Mouse (Mus musculus): ENCODE data around the gene Gnb1l. TPM values are rescaled to one million over a fixed set of nuclear protein-coding genes. Genes with fewer than 3 reads are reported as not detected.

The Gnb1l gene
- polyA plus RNA-seq, 1 experiment from 2014 or later, result 15.0 TPM

GRCm38 (mm10) chr16:18584901-18585510 lies 86.5 kb downstream of the Gnb1l start:
- WGBS (ENCODE audit: insufficient replicate concordance), result 26% methylated on average over 10 of the region's 10 CpGs
- peaks cover 38% of the 10 kb centered on the region for H3K4me1 ChIP-seq
- H3K9me3 ChIP-seq (replicated peaks), result no peaks in the 10 kb centered on the region
- no peak overlapping the region for H3K9ac ChIP-seq
- peaks cover 100% of the 10 kb centered on the region for H3K27me3 ChIP-seq (replicated peaks)
- no peak overlapping the region for H3K27ac ChIP-seq
- ATAC-seq, result no peak
- H3K36me3 ChIP-seq, result no peaks in the 10 kb centered on the region
- no peak overlapping the region for H3K4me2 ChIP-seq
- no peak overlapping the region for H3K4me3 ChIP-seq

GRCm38 (mm10) chr16:18585676-18586075 lies 87.2 kb downstream of the Gnb1l start:
- H3K4me1 ChIP-seq, result peaks cover 44% of the 10 kb centered on the region
- H3K9me3 ChIP-seq (replicated peaks), result no peaks in the 10 kb centered on the region
- H3K9ac ChIP-seq, result no peak overlapping the region
- WGBS (ENCODE audit: insufficient replicate concordance), result 11% methylated on average over 10 of the region's 10 CpGs
- 0 out of 2 replicates have a peak overlapping the region, but pooled peaks have one; percentile 41 for H3K4me3 ChIP-seq
- H3K4me2 ChIP-seq, result no peak overlapping the region
- no peak for ATAC-seq
- no peak overlapping the region for H3K27ac ChIP-seq
- H3K36me3 ChIP-seq, result no peaks in the 10 kb centered on the region
- peaks cover 100% of the 10 kb centered on the region for H3K27me3 ChIP-seq (replicated peaks)

- Histone ChIP-seq H3K27me3 (replicated peaks) (peaks cover 100% of the 10 kb centered on the region), H3K4me1 (peaks cover 50% of the 10 kb centered on the region), H3K9ac (no peak overlapping the region)
Measured at GRCm38 (mm10) chr16:18586076-18586905, 87.8 kb downstream of the Gnb1l start.

GRCm38 (mm10) chr16:18586906-18587546 lies 88.5 kb downstream of the Gnb1l start:
- Histone ChIP-seq H3K36me3 (no peaks in the 10 kb centered on the region), H3K4me3 (peak overlapping the region; percentile 41), H3K27ac (no peak overlapping the region), H3K9ac (no peak overlapping the region), H3K27me3 (replicated peaks) (peaks cover 100% of the 10 kb centered on the region), H3K9me3 (replicated peaks) (no peaks in the 10 kb centered on the region), H3K4me2 (peak overlapping the region; percentile 52), H3K4me1 (peaks cover 48% of the 10 kb centered on the region)
- no peak for ATAC-seq
- WGBS (ENCODE audit: insufficient replicate concordance), result 6% methylated on average over 41 of the region's 62 CpGs

More at GRCm38 (mm10) chr16:18586076-18586905, 87.8 kb downstream of the Gnb1l start:
- Histone ChIP-seq H3K27ac (no peak overlapping the region), H3K4me3 (peak overlapping the region; percentile 41), H3K4me2 (peak overlapping the region; percentile 52), H3K36me3 (no peaks in the 10 kb centered on the region), H3K9me3 (replicated peaks) (no peaks in the 10 kb centered on the region)
- 4% methylated on average over 83 of the region's 83 CpGs for WGBS (ENCODE audit: insufficient replicate concordance)
- no peak for ATAC-seq

GRCm38 (mm10) chr16:18587847-18588737 lies 89.6 kb downstream of the Gnb1l start:
- 3% methylated on average over 57 of the region's 57 CpGs for WGBS (ENCODE audit: insufficient replicate concordance)
- Histone ChIP-seq H3K4me2 (peak overlapping the region; percentile 17; the same call in 1 of the 2 replicates), H3K27ac (no peak overlapping the region), H3K27me3 (replicated peaks) (peaks cover 98% of the 10 kb centered on the region), H3K9ac (no peak overlapping the region; the same call in 1 of the 2 replicates), H3K4me3 (peak overlapping the region; percentile 8), H3K9me3 (replicated peaks) (no peaks in the 10 kb centered on the region), H3K4me1 (peaks cover 41% of the 10 kb centered on the region), H3K36me3 (no peaks in the 10 kb centered on the region)
- no peak for ATAC-seq

GRCm38 (mm10) chr16:18588738-18589055 lies 90.2 kb downstream of the Gnb1l start:
- H3K9me3 ChIP-seq (replicated peaks), result no peaks in the 10 kb centered on the region
- WGBS (ENCODE audit: insufficient replicate concordance), result 4% methylated on average over 31 of the region's 31 CpGs

GRCm38 (mm10) chr16:18589080-18589621 lies 90.6 kb downstream of the Gnb1l start:
- WGBS (ENCODE audit: insufficient replicate concordance), result 20% methylated on average over 9 of the region's 9 CpGs
- no peak for ATAC-seq
- peaks cover 98% of the 10 kb centered on the region for H3K27me3 ChIP-seq (replicated peaks)
- H3K9ac ChIP-seq, result no peak overlapping the region
- H3K4me1 ChIP-seq, result peaks cover 41% of the 10 kb centered on the region
- no peak overlapping the region for H3K27ac ChIP-seq
- H3K9me3 ChIP-seq (replicated peaks), result no peaks in the 10 kb centered on the region
- H3K4me2 ChIP-seq, result no peak overlapping the region
- H3K36me3 ChIP-seq, result no peaks in the 10 kb centered on the region
- H3K4me3 ChIP-seq, result no peak overlapping the region

More at GRCm38 (mm10) chr16:18588738-18589055, 90.2 kb downstream of the Gnb1l start:
- no peaks in the 10 kb centered on the region for H3K36me3 ChIP-seq
- H3K4me1 ChIP-seq, result peaks cover 41% of the 10 kb centered on the region
- H3K27me3 ChIP-seq (replicated peaks), result peaks cover 98% of the 10 kb centered on the region
- H3K4me3 ChIP-seq, result 0 out of 2 replicates have a peak overlapping the region, but pooled peaks have one; percentile 8
- no peak overlapping the region for H3K4me2 ChIP-seq
- H3K27ac ChIP-seq, result no peak overlapping the region
- H3K9ac ChIP-seq, result no peak overlapping the region
- ATAC-seq, result no peak

GRCm38 (mm10) chr16:18589804-18590790 lies 91.6 kb downstream of the Gnb1l start, which contains the start of gene Tbx1:
Gene Tbx1 (minus strand): TSS chr16:18590671.
- ATAC-seq, result no peak
- Histone ChIP-seq H3K9me3 (replicated peaks) (no peaks in the 10 kb centered on the region), H3K9ac (no peak within 1 kb of the TSS), H3K4me1 (peaks cover 41% of the 10 kb centered on the region), H3K27ac (no peak within 1 kb of the TSS), H3K27me3 (replicated peaks) (peaks cover 98% of the 10 kb centered on the region), H3K4me3 (peak within 1 kb of the TSS; percentile 43), H3K36me3 (no peaks in the 10 kb centered on the region), H3K4me2 (peak within 1 kb of the TSS; percentile 62)
- WGBS (ENCODE audit: insufficient replicate concordance), result 3% methylated on average over 48 of the region's 48 CpGs

- Histone ChIP-seq H3K9ac (no peak overlapping the region), H3K4me3 (peak overlapping the region; percentile 43; the same call in 1 of the 2 replicates), H3K9me3 (replicated peaks) (no peaks in the 10 kb centered on the region), H3K27ac (no peak overlapping the region), H3K4me1 (peaks cover 38% of the 10 kb centered on the region), H3K4me2 (peak overlapping the region; percentile 37), H3K36me3 (no peaks in the 10 kb centered on the region), H3K27me3 (replicated peaks) (peaks cover 98% of the 10 kb centered on the region)
- 4% methylated on average over 59 of the region's 59 CpGs for WGBS (ENCODE audit: insufficient replicate concordance)
- no peak for ATAC-seq
Measured at GRCm38 (mm10) chr16:18591047-18592018, 92.8 kb downstream of the Gnb1l start.

Data from liver, embryonic 12.5 days (tissue).